Mouse (Mus musculus) small intestine, adult 2 months (tissue): ENCODE data around the gene Btbd8.

Experiments used
- CTCF ChIP-seq: fragments of 200-500 bp; IDR thresholded peaks from 2 replicates; pipeline ENCODE4 v1.5.1; 2012; ENCODE audit warnings: low read depth, mild to moderate bottlenecking, control low read depth, inconsistent platforms, low read length, moderate library complexity, mixed read lengths; ENCODE audit not compliant: insufficient replicate concordance, insufficient read length; ENCODE audit errors: extremely low read depth
- POLR2A ChIP-seq: fragments of 200-500 bp; IDR thresholded peaks from 2 replicates; pipeline ENCODE4 v1.6.1; 2012; ENCODE audit warnings: low read depth, mild to moderate bottlenecking, control low read depth, inconsistent platforms, low read length, moderate library complexity

- TF ChIP-seq POLR2A: no peak
- no peak for TF ChIP-seq CTCF
Observed at GRCm38 (mm10) chr5:107496047-107496446, 58.2 kb downstream of the Btbd8 start.
